Mouse (Mus musculus) liver, adult 2 months (tissue): Measurements from ENCODE around the gene Pla2g15.

Experiments used
- CTCF ChIP-seq: fragments of 200-500 bp; IDR thresholded peaks from 2 replicates; pipeline ENCODE4 v1.5.1; 2011; ENCODE audit warnings: low read depth, low read length, control low read depth
- POLR2A ChIP-seq: fragments of 200-500 bp; IDR thresholded peaks from 2 replicates; pipeline ENCODE4 v1.6.1; 2011; ENCODE audit warnings: low read length, control low read depth; ENCODE audit not compliant: insufficient read depth; ENCODE audit errors: extremely low read depth

DNA sequence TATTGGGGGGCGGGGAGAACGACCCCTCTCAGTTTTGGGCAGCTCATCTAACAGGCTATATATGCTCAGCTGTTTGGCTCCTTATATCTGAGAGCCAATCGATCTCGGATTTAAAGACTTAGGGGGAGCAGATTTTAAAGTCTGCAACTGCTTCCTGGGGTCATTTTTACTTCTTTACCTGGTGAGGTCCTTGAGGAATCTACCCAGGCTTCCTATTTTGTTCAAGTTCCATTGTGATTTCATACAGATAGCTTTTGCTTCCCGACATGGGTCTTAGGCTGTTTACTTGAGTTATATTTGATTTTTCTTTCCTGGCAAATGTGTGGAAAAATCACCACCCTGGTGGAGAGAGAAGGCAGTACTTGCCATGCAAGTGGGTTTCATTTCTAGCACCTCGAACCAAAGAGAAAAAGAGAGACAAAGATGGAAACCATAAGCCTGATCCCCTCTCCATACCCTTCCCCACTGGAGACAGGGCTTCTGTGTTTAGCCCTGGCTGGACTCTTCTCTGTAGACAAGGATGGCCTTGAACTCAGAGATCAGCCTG, 19.8 kb downstream of the Pla2g15 start:
- TF ChIP-seq CTCF (no peak), POLR2A (no peak)
